Mouse (Mus musculus): ENCODE measurements at regions not wholly inside any gene's neighbourhood (a gene's known extent, or its start where the extent isn't known, plus 50 kb on each side); places are given as distances from the start of the nearest gene placed in this dataset.

GRCm38 (mm10) chr13:83952862-83953261, 269.2 kb upstream of the Tmem161b start:
- Histone ChIP-seq H3K4me1 (replicated peaks; ENCODE audit: insufficient read depth, low read length) (no peaks in the 10 kb centered on the region), H3K4me2 (ENCODE audit: low read length) (no peak overlapping the region), H3K4me3 (replicated peaks; ENCODE audit: low read depth, low read length) (no peak overlapping the region), H3K27ac (no peak overlapping the region), H3K36me3 (ENCODE audit: insufficient read depth, low read length) (no peaks in the 10 kb centered on the region), H3K9me3 (replicated peaks; ENCODE audit: low read length) (no peaks in the 10 kb centered on the region), H3K9ac (ENCODE audit: low read depth, low read length) (no peak overlapping the region), H3K27me3 (ENCODE audit: insufficient read depth, low read length) (no peaks in the 10 kb centered on the region)
- no peak for TF ChIP-seq CTCF (IDR thresholded peaks at IDR 0.05; ENCODE audit: low read depth)
- DNase-seq (ENCODE audit: low spot score) (no peak), ATAC-seq (replicated peaks; ENCODE audit: low FRiP score, low read depth) (no peak)
- WGBS: 37% methylated on average over 4 of the region's 4 CpGs

DNA sequence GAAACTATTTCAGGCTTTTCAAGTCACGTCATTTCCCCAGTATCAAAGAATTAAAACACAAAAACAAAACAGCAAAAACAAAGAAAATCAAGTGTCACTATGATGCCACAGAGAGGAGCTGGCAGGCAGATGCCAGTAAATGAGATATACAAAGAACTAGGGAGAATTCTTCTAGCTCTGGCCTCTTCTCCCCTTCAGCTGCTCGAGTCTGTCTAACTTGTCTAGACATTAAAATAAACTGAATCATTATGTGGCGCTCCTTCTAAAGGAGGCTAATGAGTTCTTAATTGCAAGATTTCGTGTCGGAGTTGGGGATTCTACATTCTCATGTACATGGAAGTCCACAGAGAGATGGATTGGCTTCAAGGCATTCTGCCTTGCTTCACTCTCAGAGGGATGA, 266.4 kb upstream of the Tmem161b start:
- DNase-seq (ENCODE audit: low spot score) (no peak), ATAC-seq (replicated peaks; ENCODE audit: low FRiP score, low read depth) (no peak)
- no peak for TF ChIP-seq CTCF (IDR thresholded peaks at IDR 0.05; ENCODE audit: low read depth)
- 67% methylated on average over 5 of the region's 5 CpGs for WGBS
- Histone ChIP-seq H3K9ac (ENCODE audit: low read depth, low read length) (no peak overlapping the region), H3K9me3 (replicated peaks; ENCODE audit: low read length) (no peaks in the 10 kb centered on the region), H3K4me1 (replicated peaks; ENCODE audit: insufficient read depth, low read length) (no peaks in the 10 kb centered on the region), H3K27me3 (ENCODE audit: insufficient read depth, low read length) (no peaks in the 10 kb centered on the region), H3K36me3 (ENCODE audit: insufficient read depth, low read length) (no peaks in the 10 kb centered on the region), H3K4me3 (replicated peaks; ENCODE audit: low read depth, low read length) (no peak overlapping the region), H3K4me2 (ENCODE audit: low read length) (no peak overlapping the region), H3K27ac (no peak overlapping the region)

- Histone ChIP-seq H3K27me3 (ENCODE audit: insufficient read depth, low read length) (no peaks in the 10 kb centered on the region), H3K4me2 (ENCODE audit: low read length) (no peak overlapping the region), H3K36me3 (ENCODE audit: insufficient read depth, low read length) (no peaks in the 10 kb centered on the region), H3K9me3 (replicated peaks; ENCODE audit: low read length) (no peaks in the 10 kb centered on the region), H3K4me3 (replicated peaks; ENCODE audit: low read depth, low read length) (no peak overlapping the region), H3K9ac (ENCODE audit: low read depth, low read length) (no peak overlapping the region), H3K4me1 (replicated peaks; ENCODE audit: insufficient read depth, low read length) (no peaks in the 10 kb centered on the region), H3K27ac (no peak overlapping the region)
- ATAC-seq (replicated peaks; ENCODE audit: low FRiP score, low read depth) (no peak), DNase-seq (ENCODE audit: low spot score) (no peak)
- TF ChIP-seq CTCF (IDR thresholded peaks at IDR 0.05; ENCODE audit: low read depth): no peak
Measured at GRCm38 (mm10) chr13:83978541-83978940, 243.6 kb upstream of the Tmem161b start.

DNA sequence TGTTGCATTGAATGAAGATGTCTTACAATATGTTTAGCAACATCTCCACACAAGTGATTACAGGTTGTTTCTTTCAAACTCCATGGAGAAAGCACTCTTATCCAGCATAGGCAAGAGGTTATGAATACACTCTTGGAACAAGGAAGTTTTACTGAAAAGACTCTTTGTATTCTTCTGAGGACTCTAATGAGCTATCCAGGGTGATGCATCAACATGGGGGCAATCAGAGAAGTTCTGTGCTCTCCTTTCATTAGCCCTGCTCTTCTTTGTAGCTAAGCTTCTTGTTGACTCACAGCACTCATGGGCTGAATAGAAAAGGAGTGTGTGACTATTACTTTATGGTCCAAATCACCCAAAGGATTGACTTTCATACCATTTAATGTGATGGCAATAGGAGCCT, 242.6 kb upstream of the Tmem161b start:
- Histone ChIP-seq H3K4me3 (replicated peaks; ENCODE audit: low read depth, low read length) (no peak overlapping the region), H3K36me3 (ENCODE audit: insufficient read depth, low read length) (no peaks in the 10 kb centered on the region), H3K4me2 (ENCODE audit: low read length) (no peak overlapping the region), H3K27me3 (ENCODE audit: insufficient read depth, low read length) (no peaks in the 10 kb centered on the region), H3K9ac (ENCODE audit: low read depth, low read length) (no peak overlapping the region), H3K9me3 (replicated peaks; ENCODE audit: low read length) (no peaks in the 10 kb centered on the region), H3K27ac (no peak overlapping the region), H3K4me1 (replicated peaks; ENCODE audit: insufficient read depth, low read length) (no peaks in the 10 kb centered on the region)
- no peak for TF ChIP-seq CTCF (IDR thresholded peaks at IDR 0.05; ENCODE audit: low read depth)
- ATAC-seq (replicated peaks; ENCODE audit: low FRiP score, low read depth): no peak
- no peak for DNase-seq (ENCODE audit: low spot score)

- 80% methylated on average over 10 of the region's 10 CpGs for WGBS
- Histone ChIP-seq H3K9ac (ENCODE audit: low read depth, low read length) (no peak overlapping the region), H3K36me3 (ENCODE audit: insufficient read depth, low read length) (no peaks in the 10 kb centered on the region), H3K9me3 (replicated peaks; ENCODE audit: low read length) (no peaks in the 10 kb centered on the region), H3K4me1 (replicated peaks; ENCODE audit: insufficient read depth, low read length) (no peaks in the 10 kb centered on the region), H3K27me3 (ENCODE audit: insufficient read depth, low read length) (no peaks in the 10 kb centered on the region), H3K4me3 (replicated peaks; ENCODE audit: low read depth, low read length) (no peak overlapping the region), H3K4me2 (ENCODE audit: low read length) (no peak overlapping the region), H3K27ac (no peak overlapping the region)
- no peak for TF ChIP-seq CTCF (IDR thresholded peaks at IDR 0.05; ENCODE audit: low read depth)
- ATAC-seq (replicated peaks; ENCODE audit: low FRiP score, low read depth) (no peak), DNase-seq (ENCODE audit: low spot score) (no peak)
Measured at GRCm38 (mm10) chr13:83984651-83985331, 237.3 kb upstream of the Tmem161b start.

DNA sequence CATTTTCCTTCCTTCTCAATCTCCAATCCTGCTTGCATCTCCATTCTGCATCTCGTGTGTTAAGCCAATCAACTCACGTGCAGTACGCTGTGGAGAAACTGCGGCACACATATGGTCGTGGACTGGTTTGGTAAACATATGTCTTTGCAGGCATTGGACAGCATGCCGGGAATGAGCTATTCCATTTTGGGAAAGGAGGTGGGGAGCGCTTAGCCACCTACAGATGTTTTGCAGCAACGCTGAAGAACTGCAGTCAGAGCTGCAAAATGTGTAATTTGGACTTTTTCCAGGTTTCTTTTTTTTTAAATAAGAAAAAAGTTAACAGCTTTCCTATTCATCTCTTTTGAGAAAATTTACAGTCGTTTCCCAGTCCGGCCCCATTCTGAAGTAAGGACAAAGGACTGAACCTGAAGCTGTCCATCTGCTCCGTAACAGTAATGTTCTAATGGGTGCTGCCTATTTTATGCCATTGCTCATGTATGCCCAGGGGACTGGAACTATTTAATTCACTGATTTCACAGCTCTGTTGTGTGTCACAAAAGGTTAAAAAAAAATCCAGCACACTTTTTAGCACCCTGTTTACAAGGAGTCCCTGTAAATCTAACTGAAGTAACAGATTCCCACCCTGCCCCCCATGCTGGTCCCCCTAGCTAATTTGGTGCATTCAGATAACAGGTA, 234.2 kb upstream of the Tmem161b start:
- 48% methylated on average over 11 of the region's 11 CpGs for WGBS
- Histone ChIP-seq H3K4me1 (replicated peaks; ENCODE audit: insufficient read depth, low read length) (no peaks in the 10 kb centered on the region), H3K27me3 (ENCODE audit: insufficient read depth, low read length) (no peaks in the 10 kb centered on the region), H3K36me3 (ENCODE audit: insufficient read depth, low read length) (no peaks in the 10 kb centered on the region), H3K27ac (no peak overlapping the region), H3K4me3 (replicated peaks; ENCODE audit: low read depth, low read length) (no peak overlapping the region), H3K4me2 (ENCODE audit: low read length) (peak overlapping the region; percentile 25; the same call in 1 of the 2 replicates), H3K9ac (ENCODE audit: low read depth, low read length) (no peak overlapping the region), H3K9me3 (replicated peaks; ENCODE audit: low read length) (no peaks in the 10 kb centered on the region)
- no peak for TF ChIP-seq CTCF (IDR thresholded peaks at IDR 0.05; ENCODE audit: low read depth)
- ATAC-seq (replicated peaks; ENCODE audit: low FRiP score, low read depth): no peak
- DNase-seq (ENCODE audit: low spot score): peak; percentile 4

All from kidney, postnatal 0 days (tissue).